Mouse (Mus musculus) G1E (cell line): ENCODE data around the gene Gbp2. TPM values are rescaled to one million over a fixed set of nuclear protein-coding genes. Genes with fewer than 3 reads are reported as not detected.
"Not testable (repeated sequence)": the region's sequence is repeated elsewhere in the genome, so short reads cannot be mapped to it uniquely, and the experiment has no call there.

Experiments
- ATAC-seq: 2 replicates; pipeline ENCODE4 v1.8.0; 2016; ENCODE audit warnings: mild to moderate bottlenecking; ENCODE audit not compliant: insufficient number of reproducible peaks, poor library complexity, low FRiP score, severe bottlenecking; ENCODE audit errors: extremely low read depth
- DNase-seq: peaks from one replicate; pipeline ENCODE4 v3.0.0; 2012; ENCODE audit warnings: low spot score
- H3K27me3 ChIP-seq: 2 replicates; pipeline ENCODE4 v1.6.1; 2012; ENCODE audit warnings: mild to moderate bottlenecking, low read length, inconsistent platforms; ENCODE audit not compliant: insufficient read depth
- H3K36me3 ChIP-seq: replicated peaks from 2 replicates; pipeline ENCODE3; 2012; ENCODE audit warnings: mild to moderate bottlenecking, inconsistent platforms
- H3K4me1 ChIP-seq: 2 replicates; pipeline ENCODE4 v1.6.1; 2012; ENCODE audit warnings: low read depth, low read length, inconsistent platforms, mixed read lengths; ENCODE audit not compliant: insufficient read depth
- H3K4me3 ChIP-seq: 2 replicates; pipeline ENCODE4 v1.5.1; 2012; ENCODE audit warnings: low read depth, mild to moderate bottlenecking, inconsistent platforms, low read length, moderate library complexity, mixed read lengths
- H3K9me3 ChIP-seq: replicated peaks from 2 replicates; pipeline ENCODE4 v1.6.1; 2012; ENCODE audit warnings: inconsistent platforms
- CTCF ChIP-seq: IDR thresholded peaks from 2 replicates; pipeline ENCODE4 v1.5.1; 2012; ENCODE audit warnings: low read depth, low read length, inconsistent platforms, mixed read lengths
- GATA1 ChIP-seq: IDR thresholded peaks from 2 replicates; pipeline ENCODE4 v1.6.1; 2012; ENCODE audit warnings: borderline replicate concordance, low read length, inconsistent platforms, mixed read lengths
- GATA2 ChIP-seq: IDR thresholded peaks from 2 replicates; pipeline ENCODE4 v1.6.1; 2012; ENCODE audit warnings: low read depth, low read length, inconsistent platforms, borderline replicate concordance
- POLR2AphosphoS5 ChIP-seq: IDR thresholded peaks from 2 replicates; pipeline ENCODE4 v1.6.1; 2012; ENCODE audit warnings: low read depth, low read length, inconsistent platforms; ENCODE audit not compliant: insufficient replicate concordance
- TAL1 ChIP-seq: conservative IDR thresholded peaks from 2 replicates; pipeline ENCODE4 v1.6.1; 2012; ENCODE audit warnings: low read depth, low read length, inconsistent platforms, mixed read lengths
- polyA plus RNA-seq: library from polyadenylated mRNA; stranded (reverse); fragments of >175 nt; gene quantifications from 2 replicates; pipeline ENCODE4 v1.2.3, GENCODE M21; 2012
- total RNA-seq, 2 experiments: library from RNA; stranded (forward) in 1 of 2; stranded (reverse) in 1 of 2; fragments of 200-1000 nt in 1 of 2; fragments of >200 nt in 1 of 2; fragmentation: Nextera tagmentation in 1 of 2; gene quantifications; 2 replicates each; pipeline ENCODE4 v1.2.3; 2014 to 2017

The Gbp2 gene
- total and polyA plus RNA-seq, 3 experiments, result 0.30 to 0.87 TPM; not detected in 1

DNA sequence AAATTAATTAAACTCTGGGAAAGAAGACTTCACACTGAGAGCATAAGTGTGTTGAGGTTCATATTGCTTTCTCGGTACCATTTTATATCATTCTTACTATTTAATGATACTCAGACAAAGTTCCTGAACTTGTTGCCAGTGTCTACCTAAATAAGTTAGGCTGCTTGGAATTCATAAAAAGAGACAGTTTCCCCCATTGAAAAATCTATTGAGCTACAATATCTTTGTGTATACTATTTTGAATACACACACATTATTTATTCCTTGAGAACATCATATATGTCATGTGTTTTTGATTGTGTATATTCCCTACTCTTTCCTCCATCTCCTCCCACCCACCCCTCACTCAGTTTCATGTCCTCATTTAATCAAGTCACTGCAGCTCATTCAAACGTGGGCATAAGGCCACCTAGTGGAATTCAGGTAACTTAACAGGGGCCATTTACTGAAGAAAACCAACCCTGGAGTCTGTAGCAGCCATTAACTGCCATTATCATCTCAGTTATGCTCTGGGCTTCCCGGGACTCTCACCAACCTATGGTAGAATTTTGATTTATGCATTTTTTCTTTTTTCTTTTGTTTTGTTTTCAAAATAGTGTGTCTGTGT lies 657 bp downstream of the Gbp2 start:
- Histone ChIP-seq H3K27me3 (peaks cover 4% of the 10 kb centered on the region; the same call in 1 of the 2 replicates), H3K9me3 (no peaks in the 10 kb centered on the region), H3K36me3 (no peaks in the 10 kb centered on the region), H3K4me1 (peaks cover 14% of the 10 kb centered on the region), H3K4me3 (peak overlapping the region; percentile 42; the same call in 1 of the 2 replicates)
- ATAC-seq (peak; percentile 51), DNase-seq (peak; percentile 27)
- TF ChIP-seq TAL1 (no peak), GATA2 (no peak), POLR2AphosphoS5 (no peak), CTCF (no peak), GATA1 (no peak)

DNA sequence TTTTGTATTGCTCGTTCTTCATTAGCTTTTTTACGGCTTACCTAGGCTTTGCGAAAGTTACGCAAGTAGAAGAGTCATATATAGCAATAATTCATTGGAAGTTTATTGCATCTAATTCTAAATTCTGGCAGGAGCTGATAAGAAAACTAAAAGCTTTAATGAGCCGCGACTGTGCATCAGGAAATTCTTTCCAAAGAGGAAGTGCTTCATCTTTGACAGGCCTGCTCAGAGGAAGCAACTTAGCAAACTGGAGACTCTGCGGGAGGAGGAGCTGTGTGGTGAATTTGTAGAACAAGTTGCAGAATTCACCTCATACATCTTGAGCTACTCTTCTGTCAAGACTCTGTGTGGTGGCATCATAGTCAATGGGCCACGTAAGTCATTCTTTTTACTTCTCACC lies 10.0 kb downstream of the Gbp2 start:
- Histone ChIP-seq H3K36me3 (no peaks in the 10 kb centered on the region), H3K4me3 (no peak overlapping the region), H3K9me3 (no peaks in the 10 kb centered on the region), H3K4me1 (no peaks in the 10 kb centered on the region), H3K27me3 (no peaks in the 10 kb centered on the region; the same call in 1 of the 2 replicates)
- no peak for DNase-seq
- no peak for TF ChIP-seq GATA2
- TF ChIP-seq POLR2AphosphoS5, result no peak
- TF ChIP-seq GATA1, result no peak
- TF ChIP-seq TAL1, result no peak
- TF ChIP-seq CTCF, result no peak
- ATAC-seq, result peak; percentile 40

- no peak for ATAC-seq
- no peak for DNase-seq
- Histone ChIP-seq H3K4me1 (no peaks in the 10 kb centered on the region), H3K4me3 (no peak overlapping the region), H3K27me3 (peaks cover under 1% of the 10 kb centered on the region; the same call in 1 of the 2 replicates), H3K36me3 (no peaks in the 10 kb centered on the region), H3K9me3 (no peaks in the 10 kb centered on the region)
- TF ChIP-seq CTCF (0 out of 2 replicates have a peak, but pooled peaks have one; percentile 28), GATA1 (no peak), POLR2AphosphoS5 (no peak)
Observed at GRCm38 (mm10) chr3:142640201-142640600, 19.8 kb downstream of the Gbp2 start.

- H3K4me3 ChIP-seq, H3K36me3 ChIP-seq, ATAC-seq, H3K9me3 ChIP-seq, H3K27me3 ChIP-seq, H3K4me1 ChIP-seq: not testable (repeated sequence)
- TF ChIP-seq CTCF, result peak; percentile 44; the same call in 1 of the 2 replicates
- DNase-seq, result peak; percentile 15
Observed at GRCm38 (mm10) chr3:142645949-142646348, 25.5 kb downstream of the Gbp2 start.

DNA sequence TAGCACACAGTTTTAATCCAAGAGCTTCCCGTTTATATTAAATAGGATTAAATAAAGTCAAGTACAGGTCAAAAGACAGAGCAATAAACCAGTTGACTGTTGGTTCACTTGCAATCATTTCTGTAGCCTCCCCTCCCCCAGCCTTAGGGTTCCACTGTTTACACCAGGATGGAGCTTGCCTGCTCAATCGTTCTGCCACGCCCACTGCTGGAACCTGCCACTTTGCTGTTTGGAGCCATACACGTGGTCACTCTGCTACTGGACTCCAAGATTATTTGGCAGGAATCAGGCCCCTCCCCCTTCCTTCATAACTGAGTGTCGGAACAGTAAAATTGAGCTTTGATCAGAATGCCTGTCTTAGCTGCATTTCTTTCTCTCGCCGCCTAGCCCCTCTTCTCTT lies 27.4 kb downstream of the Gbp2 start:
- H3K4me3 ChIP-seq, H3K27me3 ChIP-seq, H3K4me1 ChIP-seq, H3K36me3 ChIP-seq, DNase-seq, ATAC-seq, H3K9me3 ChIP-seq: not testable (repeated sequence)

DNA sequence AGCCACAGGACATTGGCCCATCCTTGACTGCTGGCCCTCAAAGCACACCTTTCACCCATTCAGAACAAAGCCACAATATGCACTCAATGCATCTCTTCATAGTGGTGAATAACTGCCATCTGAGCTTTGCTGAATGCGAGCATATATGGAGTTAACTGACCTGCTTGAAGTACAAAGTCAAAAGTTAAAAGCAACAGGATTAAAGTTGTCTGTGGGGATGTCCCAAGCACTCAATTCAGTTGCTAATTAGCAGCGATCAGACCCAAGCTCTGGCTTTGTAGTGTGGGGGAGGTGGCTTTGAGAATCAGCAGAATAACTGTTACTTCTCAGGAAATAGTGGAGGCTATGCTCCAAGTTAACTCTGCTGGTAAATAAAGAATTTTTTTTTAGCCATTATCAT lies 29.8 kb downstream of the Gbp2 start:
- no peaks in the 10 kb centered on the region for H3K4me1 ChIP-seq
- H3K9me3 ChIP-seq, result no peaks in the 10 kb centered on the region
- ATAC-seq (no peak), DNase-seq (no peak)
- H3K4me3 ChIP-seq, result no peak overlapping the region
- H3K27me3 ChIP-seq, result 0 out of 2 replicates have a peak, but pooled peaks cover 2% of the 10 kb centered on the region
- TF ChIP-seq CTCF (no peak), POLR2AphosphoS5 (no peak)
- no peaks in the 10 kb centered on the region for H3K36me3 ChIP-seq

DNA sequence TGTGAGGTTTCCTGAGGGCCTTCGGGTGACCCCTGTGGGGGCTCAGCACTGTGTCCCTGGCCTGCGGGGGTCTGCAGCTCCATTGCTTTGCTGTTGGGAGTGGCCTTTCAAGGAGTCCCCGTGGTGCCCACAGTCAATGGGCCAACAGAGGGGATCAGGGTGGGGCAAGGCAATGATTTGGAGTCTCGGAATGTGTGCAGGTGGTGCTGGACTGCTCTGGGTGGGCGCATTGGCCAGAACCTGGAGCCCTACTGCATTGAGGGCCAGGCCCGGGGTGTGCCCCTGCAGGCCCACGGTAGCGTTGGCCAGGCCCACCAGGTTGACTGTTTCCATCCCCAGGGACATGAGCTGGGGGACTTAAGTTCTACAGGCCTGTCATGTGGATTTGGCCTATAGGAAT lies 44.3 kb downstream of the Gbp2 start:
- DNase-seq, result no peak
- Histone ChIP-seq H3K27me3 (peaks cover 3% of the 10 kb centered on the region; the same call in 1 of the 2 replicates), H3K36me3 (no peaks in the 10 kb centered on the region), H3K4me3 (no peak overlapping the region), H3K9me3 (peaks cover 8% of the 10 kb centered on the region), H3K4me1 (no peaks in the 10 kb centered on the region)
- ATAC-seq, result no peak
- no peak for TF ChIP-seq CTCF
